In the genomic region with DNA sequence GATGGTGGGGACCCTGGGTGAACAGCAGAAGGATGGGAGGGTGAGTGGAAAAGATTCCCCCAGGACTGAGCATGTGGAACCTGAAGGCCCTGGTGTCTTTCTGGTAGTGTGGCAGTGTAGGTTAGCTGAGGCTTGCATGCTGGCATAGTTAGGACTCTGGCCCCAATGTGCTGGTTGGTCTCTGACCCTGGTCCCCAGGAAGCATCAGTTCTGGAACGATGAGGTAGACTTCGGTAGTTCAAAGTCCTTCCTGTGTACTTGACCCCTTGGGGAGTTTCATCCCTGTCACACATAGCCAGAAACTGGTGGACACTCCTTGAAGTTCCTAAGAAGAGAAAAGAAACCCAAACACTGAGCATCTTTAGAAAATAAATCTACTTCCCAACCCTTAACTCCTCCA, we compare ENCODE assay signal across 16 mouse cellular contexts. TPM values are rescaled to one million over a fixed set of nuclear protein-coding genes. Genes with fewer than 3 reads are reported as not detected.
"Had no signal": no experiment of that assay in that cellular context is flagged by ENCODE, and none has a peak within 500 bp of the region (broad histone marks: within the 10 kb centered on the region; RNA-seq: fewer than 3 reads in every experiment).

No protein-coding gene starts in this region.

- H3K27me3 ChIP-seq: intestine, embryonic 15.5 days; limb, embryonic 12.5 days; midbrain, embryonic 13.5 days had no signal

- H3K27ac ChIP-seq: intestine, embryonic 15.5 days; kidney, postnatal 0 days; left cerebral cortex, adult 2 months; limb, embryonic 12.5 days; liver, embryonic 14.5 days; macrophage; midbrain, embryonic 13.5 days had no signal

- H3K4me3 ChIP-seq: intestine, embryonic 15.5 days; left cerebral cortex, adult 2 months; limb, embryonic 12.5 days; midbrain, embryonic 13.5 days had no signal

- DNase-seq: layer of hippocampus, postnatal 36 days; liver, postnatal 0 days; lung, embryonic 14.5 days; thymus, adult 18-20 months; thymus, postnatal 36 days had no signal

- ATAC-seq: hindbrain, embryonic 16.5 days; intestine, embryonic 15.5 days; liver, postnatal 0 days; lung, postnatal 0 days; midbrain, embryonic 13.5 days; midbrain, embryonic 16.5 days had no signal

- H3K9me3 ChIP-seq: intestine, embryonic 15.5 days; limb, embryonic 12.5 days; midbrain, embryonic 13.5 days had no signal

- H3K4me2 ChIP-seq: intestine, embryonic 15.5 days; limb, embryonic 12.5 days; liver, embryonic 11.5 days; lung, embryonic 14.5 days; midbrain, embryonic 13.5 days had no signal

- H3K9ac ChIP-seq: intestine, embryonic 15.5 days; limb, embryonic 12.5 days; liver, embryonic 14.5 days; liver, postnatal 0 days; lung, embryonic 14.5 days; midbrain, embryonic 13.5 days had no signal

RNA-seq across cellular contexts. Expression of a gene that starts 53.4 kb away (rescaled TPM):
- polyA plus RNA-seq: macrophage had no signal
